10 mouse cellular contexts compared by ENCODE assay signal in the genomic region with DNA sequence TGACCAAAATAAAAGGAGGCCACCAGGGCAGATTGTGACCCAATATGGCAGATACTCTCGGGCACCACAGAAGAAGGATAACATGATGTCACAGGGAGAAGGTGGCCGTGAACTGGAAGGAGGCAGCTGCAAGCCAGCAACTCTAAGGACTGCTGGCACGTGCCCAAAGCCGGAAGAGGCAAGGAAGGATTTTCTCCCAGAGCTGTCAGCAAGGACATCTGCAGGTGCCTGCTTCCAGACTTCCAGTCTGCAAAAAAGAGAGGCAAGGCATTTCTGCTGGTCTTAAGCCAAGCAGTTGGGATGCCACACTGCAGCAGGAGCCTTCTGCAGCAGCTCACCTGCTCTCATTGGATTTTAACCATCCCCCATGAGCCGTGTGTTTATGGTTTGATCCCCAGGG.
DNase-seq lines count a peak whose midpoint lies in the region; ATAC-seq lines count a peak whose summit lies in the region.
"Had no signal": no experiment of that assay in that cellular context is flagged by ENCODE, and none has a peak within 500 bp of the region (broad histone marks: within the 10 kb centered on the region; RNA-seq: fewer than 3 reads in every experiment).

No protein-coding gene starts in this region.

- H3K9ac ChIP-seq in embryonic facial prominence, embryonic 14.5 days (ENCODE audit: low read depth, low read length), result no peak overlapping the region
- no peak overlapping the region for H3K9ac ChIP-seq in intestine, embryonic 15.5 days
- no peak overlapping the region for H3K9ac ChIP-seq in liver, embryonic 11.5 days (ENCODE audit: low read depth, low read length)
- H3K9ac ChIP-seq: heart, embryonic 13.5 days had no signal

- no peaks in the 10 kb centered on the region for H3K36me3 ChIP-seq in embryonic facial prominence, embryonic 14.5 days (ENCODE audit: control insufficient read depth, insufficient read depth, low read length)
- H3K36me3 ChIP-seq in intestine, embryonic 15.5 days, result no peaks in the 10 kb centered on the region
- H3K36me3 ChIP-seq in liver, embryonic 11.5 days (ENCODE audit: control insufficient read depth, insufficient read depth, low read length), result no peaks in the 10 kb centered on the region
- H3K36me3 ChIP-seq: heart, embryonic 13.5 days had no signal

- H3K9me3 ChIP-seq in embryonic facial prominence, embryonic 14.5 days (ENCODE audit: control insufficient read depth, low read length), result no peaks in the 10 kb centered on the region
- no peaks in the 10 kb centered on the region for H3K9me3 ChIP-seq in intestine, embryonic 15.5 days
- H3K9me3 ChIP-seq in liver, embryonic 11.5 days (ENCODE audit: control insufficient read depth, low read length), result no peaks in the 10 kb centered on the region
- H3K9me3 ChIP-seq: heart, embryonic 13.5 days had no signal

- no peak overlapping the region for H3K4me2 ChIP-seq in embryonic facial prominence, embryonic 14.5 days (ENCODE audit: low read depth, low read length)
- no peak overlapping the region for H3K4me2 ChIP-seq in intestine, embryonic 15.5 days (replicated peaks)
- no peak overlapping the region for H3K4me2 ChIP-seq in liver, embryonic 11.5 days
- H3K4me2 ChIP-seq: heart, embryonic 13.5 days had no signal

- peaks cover 20% of the 10 kb centered on the region for H3K4me1 ChIP-seq in embryonic facial prominence, embryonic 14.5 days (ENCODE audit: control insufficient read depth, insufficient read depth, low read length)
- H3K4me1 ChIP-seq in intestine, embryonic 15.5 days (replicated peaks), result no peaks in the 10 kb centered on the region
- H3K4me1 ChIP-seq in liver, embryonic 11.5 days (replicated peaks; ENCODE audit: control insufficient read depth, insufficient read depth, low read length), result no peaks in the 10 kb centered on the region
- H3K4me1 ChIP-seq: heart, embryonic 13.5 days had no signal

- ATAC-seq in embryonic facial prominence, embryonic 14.5 days (ENCODE audit: low read depth), result no peak
- ATAC-seq in intestine, embryonic 15.5 days, result no peak
- ATAC-seq in liver, embryonic 11.5 days (replicated peaks; ENCODE audit: low FRiP score), result no peak

- H3K27me3 ChIP-seq in embryonic facial prominence, embryonic 14.5 days (replicated peaks; ENCODE audit: control insufficient read depth, insufficient read depth, low read length), result no peaks in the 10 kb centered on the region
- H3K27me3 ChIP-seq in intestine, embryonic 15.5 days (replicated peaks), result no peaks in the 10 kb centered on the region
- no peaks in the 10 kb centered on the region for H3K27me3 ChIP-seq in liver, embryonic 11.5 days (replicated peaks; ENCODE audit: control insufficient read depth, insufficient read depth, low read length)

- intact Hi-C loops in left cerebral cortex, postnatal 4 days (cut with DNase I), result no loop called here

- no peak overlapping the region for H3K4me3 ChIP-seq in embryonic facial prominence, embryonic 14.5 days (ENCODE audit: low read depth, low read length)
- no peak overlapping the region for H3K4me3 ChIP-seq in intestine, embryonic 15.5 days (replicated peaks)
- no peak overlapping the region for H3K4me3 ChIP-seq in liver, embryonic 11.5 days (ENCODE audit: low read depth, low read length)
- H3K4me3 ChIP-seq: heart, embryonic 13.5 days had no signal

- no peak overlapping the region for H3K27ac ChIP-seq in embryonic facial prominence, embryonic 14.5 days (replicated peaks; ENCODE audit: low read depth, low read length)
- no peak overlapping the region for H3K27ac ChIP-seq in intestine, embryonic 15.5 days
- no peak overlapping the region for H3K27ac ChIP-seq in liver, embryonic 11.5 days (ENCODE audit: low read depth, low read length)
- H3K27ac ChIP-seq: heart, embryonic 13.5 days had no signal

- WGBS in embryonic facial prominence, embryonic 14.5 days, result 67% methylated on average over 5 of the region's 5 CpGs
- WGBS in intestine, embryonic 15.5 days, result 67% methylated on average over 5 of the region's 5 CpGs
- WGBS in liver, embryonic 11.5 days, result 83% methylated on average over 5 of the region's 5 CpGs

- DNase-seq in heart, postnatal 4 days, result peak; percentile 17
- DNase-seq in heart, adult 18-20 months, result no peak
- DNase-seq in brain, adult 2 months (ENCODE audit: low read depth, low spot score), result peak; percentile 82
- peak; percentile 45 for DNase-seq in embryonic facial prominence, embryonic 14.5 days (ENCODE audit: low spot score)
- DNase-seq in left cerebral cortex, postnatal 4 days, result peak; percentile 71
- DNase-seq in liver, embryonic 11.5 days (ENCODE audit: low spot score), result no peak
- no peak for DNase-seq in urinary bladder, adult 2 months (ENCODE audit: low spot score)
- DNase-seq: thymus, postnatal 25 days had no signal

Comparison
In these comparisons a context has a peak if more than half of its experiments do, and no peak if none do; other contexts are left out.
1. DNase-seq: peak in heart, postnatal 4 days (single experiment), brain, adult 2 months (single experiment), embryonic facial prominence, embryonic 14.5 days (single experiment) and left cerebral cortex, postnatal 4 days (single experiment); none in heart, adult 18-20 months (0 of 2), liver, embryonic 11.5 days (single experiment) and urinary bladder, adult 2 months (single experiment).